Mouse (Mus musculus): Measurements from ENCODE around the gene Nkd1.

Gene Nkd1

DNA sequence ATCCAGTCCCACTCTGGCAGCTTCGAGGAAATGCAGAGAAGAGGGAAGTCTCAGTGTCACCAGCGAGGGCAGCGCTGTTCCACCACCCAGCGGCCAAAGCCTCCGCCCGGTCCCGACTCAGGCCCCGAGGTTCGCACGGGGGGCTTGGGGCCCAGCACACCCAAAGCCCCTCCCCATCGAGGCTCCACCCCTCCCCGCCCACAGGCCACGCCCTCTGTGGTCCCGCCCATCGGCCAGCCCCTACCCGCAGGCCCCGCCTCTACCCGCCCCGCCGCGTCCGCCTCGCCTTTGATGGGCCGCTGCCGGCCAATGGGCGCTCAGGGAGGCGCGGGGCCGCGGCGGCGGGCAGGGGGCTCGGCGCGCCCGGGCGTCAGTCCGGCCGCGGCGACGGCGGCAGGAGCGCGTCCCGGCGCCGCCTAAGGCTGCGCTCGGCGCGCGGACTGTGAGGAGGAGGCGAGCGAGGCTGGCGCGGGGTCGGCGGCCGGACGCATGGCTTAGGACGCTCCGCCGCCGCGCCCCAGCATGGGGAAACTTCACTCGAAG, at the start of gene Nkd1:
TSS of gene Nkd1 (plus strand) at position 370 of the 543 bp plus-strand sequence.
- peak; percentile 54 for DNase-seq (ENCODE audit: low read depth)

DNA sequence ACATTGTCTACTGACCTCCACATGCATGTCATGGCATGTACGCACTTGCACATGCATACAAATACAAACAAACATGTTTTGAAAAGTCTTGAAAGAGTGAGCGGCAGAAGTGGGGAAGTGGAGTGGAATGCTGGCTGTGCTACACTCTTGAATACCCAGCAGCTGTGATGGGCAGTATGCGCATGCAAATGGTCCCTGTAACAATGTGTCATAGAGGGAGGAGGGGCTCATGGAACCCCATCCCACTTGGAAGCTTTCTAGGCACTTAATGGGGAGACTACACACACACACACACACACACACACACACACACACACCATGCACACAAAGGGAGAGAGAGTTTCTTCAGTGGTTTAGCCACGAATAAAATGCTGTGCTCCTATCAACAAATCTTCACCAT, 39.9 kb upstream of the Nkd1 start:
- DNase-seq (ENCODE audit: low read depth), result no peak

DNA sequence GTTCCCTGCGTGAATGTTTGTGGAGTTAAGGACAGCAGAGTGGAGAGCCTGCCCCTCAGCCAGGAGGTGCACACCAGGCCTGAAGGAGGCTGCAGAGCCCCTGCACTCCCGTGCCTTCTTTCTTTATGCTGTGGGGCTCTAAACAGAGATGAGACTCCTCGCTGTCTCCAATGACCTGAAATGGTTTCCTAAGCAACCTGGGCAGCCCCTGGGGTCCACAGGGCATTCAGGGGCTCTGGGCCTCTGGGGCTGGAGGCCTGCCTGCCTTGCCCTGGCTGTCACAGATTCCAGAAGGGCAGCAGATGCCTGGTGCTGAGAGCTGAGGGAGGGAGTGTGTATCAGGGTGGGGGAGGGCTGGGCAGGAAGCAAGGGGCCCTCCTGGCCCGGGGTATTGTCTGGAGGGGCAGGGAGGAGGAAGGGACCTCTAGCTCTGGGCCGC, 32.7 kb upstream of the Nkd1 start:
- DNase-seq (ENCODE audit: low read depth), result no peak

DNA sequence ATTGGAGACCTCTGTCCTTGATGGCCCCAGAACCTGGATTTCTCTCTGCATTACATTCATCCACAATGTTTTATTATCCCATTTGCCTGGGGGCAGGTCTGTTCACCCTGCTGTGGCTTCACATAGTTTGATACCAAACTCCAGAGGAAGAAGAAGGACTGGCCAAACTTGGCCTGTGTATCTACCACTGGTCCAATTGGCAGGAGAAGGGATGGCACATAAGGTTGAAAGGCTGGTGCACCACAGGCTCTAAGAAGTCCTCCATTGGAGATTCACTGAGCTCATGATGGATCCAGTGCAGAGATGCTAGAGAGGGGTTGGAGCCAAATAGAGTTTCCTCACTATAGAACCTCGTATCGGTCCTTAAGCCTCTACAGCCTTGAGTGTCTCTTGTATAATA, 27.1 kb upstream of the Nkd1 start:
- no peak for DNase-seq (ENCODE audit: low read depth)

DNA sequence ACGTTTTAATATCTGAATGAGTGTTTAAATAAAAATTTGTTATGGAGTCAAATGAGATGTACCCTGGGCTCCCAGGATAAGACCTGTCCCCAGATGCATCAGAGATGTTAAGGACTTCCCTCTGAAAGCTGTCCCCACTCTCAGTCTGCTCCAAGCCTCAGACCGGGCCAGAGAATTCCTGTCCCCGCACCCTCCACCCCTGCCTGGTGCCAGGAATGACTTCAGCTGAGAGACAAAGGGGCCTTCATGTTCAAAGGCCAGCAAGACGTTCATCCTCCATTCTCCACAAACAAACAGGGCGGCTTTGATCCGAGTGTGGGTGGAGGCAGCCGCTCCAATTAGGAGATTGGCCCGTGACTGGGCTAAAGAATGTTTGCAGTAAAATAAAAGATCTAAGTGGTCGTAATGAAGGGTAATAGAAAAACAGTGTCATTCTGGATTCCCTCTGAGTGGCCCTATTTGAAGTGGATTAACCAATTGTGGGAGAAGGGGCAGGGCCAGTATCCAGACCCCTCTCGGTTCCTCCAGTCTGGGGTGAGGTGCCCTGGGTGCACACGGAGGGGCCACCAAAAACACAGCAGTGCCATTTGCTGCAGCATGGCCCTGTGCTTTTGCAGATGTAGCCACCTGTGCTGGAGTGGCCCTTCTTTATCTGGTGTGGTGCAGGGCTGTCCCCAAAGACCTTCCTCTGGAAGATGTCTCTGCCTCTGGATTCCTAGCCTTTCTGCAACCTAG, 25.9 kb upstream of the Nkd1 start:
- no peak for DNase-seq (ENCODE audit: low read depth)

DNA sequence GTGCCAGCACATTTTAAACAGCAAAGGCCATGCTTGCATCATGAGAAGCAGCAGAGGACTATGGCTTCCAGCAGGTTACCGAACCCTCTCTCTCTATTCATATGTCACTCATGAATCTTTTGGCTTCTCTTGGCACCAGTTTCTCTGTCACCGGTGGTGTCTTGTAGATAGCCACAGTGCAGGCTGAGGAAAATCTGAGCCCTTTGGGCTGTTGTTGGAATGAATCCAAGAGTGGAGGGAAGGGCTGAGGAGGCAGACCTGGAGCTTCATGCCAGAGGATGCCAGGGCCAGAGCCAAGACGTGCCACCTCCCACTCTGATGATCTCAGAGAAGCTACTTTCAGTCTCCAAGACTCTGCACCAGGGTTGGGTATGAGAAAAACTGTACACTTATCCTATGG, 19.0 kb upstream of the Nkd1 start:
- DNase-seq (ENCODE audit: low read depth), result no peak

DNA sequence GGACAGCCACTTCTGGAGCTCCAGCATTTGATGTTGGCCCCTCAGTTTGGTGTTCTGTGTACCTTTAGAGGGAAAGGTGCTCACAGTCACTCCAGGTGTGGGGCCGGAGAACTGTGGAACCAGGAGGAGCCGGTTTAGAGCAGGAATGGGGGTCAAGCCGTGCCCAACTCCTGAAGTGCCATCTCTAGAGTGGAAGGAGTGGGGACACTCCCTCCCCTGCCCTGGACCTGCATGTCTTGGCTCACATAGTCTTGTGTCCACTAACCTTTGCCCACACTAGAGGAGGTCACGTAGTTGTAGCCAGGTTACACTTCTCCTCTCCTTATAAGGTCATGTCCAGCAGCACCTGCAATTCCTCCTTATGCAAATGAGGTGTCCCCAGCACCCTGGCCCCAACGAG, 14.2 kb upstream of the Nkd1 start:
- no peak for DNase-seq (ENCODE audit: low read depth)

DNA sequence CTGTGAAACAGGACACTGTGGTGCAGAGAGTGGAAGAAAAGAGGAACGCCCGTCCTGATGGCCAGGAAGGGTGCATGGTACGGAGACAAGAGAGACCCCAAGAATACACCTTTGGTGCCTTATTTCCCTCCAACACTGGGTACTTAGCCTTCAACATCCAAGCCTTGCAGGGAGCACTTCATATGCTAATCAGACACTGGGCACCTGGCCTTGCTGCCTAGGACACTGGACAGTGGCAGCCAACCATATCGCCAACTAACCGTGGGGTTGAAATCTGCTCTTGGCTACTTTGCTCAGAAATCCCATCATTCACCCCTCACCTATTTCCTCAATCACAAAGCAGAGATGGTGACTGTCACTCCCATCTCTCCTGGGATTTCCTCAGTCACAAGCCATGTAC, 10.1 kb upstream of the Nkd1 start:
- no peak for DNase-seq (ENCODE audit: low read depth)

DNA sequence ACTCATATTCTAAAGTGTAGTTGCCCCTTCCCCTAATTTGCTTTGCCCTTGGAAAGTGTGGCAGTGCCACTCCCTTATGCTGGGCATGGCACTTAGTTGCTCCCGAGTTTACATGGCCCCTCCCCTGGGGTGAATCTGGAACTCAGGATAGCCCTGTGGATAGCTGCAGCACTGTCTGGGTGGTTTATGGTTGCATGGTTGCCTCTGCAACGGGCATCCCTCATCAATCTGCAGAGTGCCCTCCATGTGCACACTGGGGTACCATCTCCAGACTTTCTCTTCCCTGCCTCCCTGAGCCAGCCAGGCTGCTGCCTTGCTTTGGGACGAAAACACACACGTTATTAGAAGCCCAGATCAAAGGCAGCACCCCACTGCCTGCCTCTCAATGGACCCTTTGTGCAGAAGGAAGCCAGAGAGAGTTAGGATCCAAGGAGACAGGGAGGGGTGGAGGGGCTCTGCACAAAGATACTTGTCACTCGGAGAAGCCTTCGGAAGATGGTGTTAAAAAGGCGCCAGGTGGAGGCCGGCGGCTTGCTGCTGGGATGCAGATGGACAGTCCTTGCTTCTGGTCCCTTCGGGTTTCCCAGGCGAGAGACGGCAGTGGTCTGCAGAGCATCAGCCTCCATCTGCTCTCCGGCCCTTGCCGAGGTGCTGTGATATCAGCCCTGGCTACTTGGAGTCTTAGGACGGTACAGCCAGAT, 8.9 kb upstream of the Nkd1 start:
- DNase-seq (ENCODE audit: low read depth), result no peak

DNA sequence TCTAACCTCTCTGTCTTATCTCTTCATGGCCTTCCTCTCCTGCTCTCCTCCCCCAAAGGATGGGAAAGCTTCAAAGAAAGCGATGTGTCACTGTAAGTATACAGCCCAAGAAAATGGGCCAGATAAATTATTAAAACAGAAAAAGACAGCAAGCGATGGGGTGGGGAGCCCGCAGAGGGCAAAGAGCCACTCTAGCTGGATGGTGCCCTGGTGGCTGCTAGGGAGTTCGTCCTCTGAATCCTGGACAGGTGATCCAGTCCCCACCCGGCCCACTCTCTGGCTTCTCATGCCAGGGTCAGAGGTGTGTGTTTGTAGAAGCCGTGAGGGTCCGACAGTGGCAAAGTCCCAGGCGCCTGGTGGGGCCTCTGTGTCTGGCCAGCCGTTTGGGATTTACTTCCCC, 3.1 kb upstream of the Nkd1 start:
- no peak for DNase-seq (ENCODE audit: low read depth)

DNA sequence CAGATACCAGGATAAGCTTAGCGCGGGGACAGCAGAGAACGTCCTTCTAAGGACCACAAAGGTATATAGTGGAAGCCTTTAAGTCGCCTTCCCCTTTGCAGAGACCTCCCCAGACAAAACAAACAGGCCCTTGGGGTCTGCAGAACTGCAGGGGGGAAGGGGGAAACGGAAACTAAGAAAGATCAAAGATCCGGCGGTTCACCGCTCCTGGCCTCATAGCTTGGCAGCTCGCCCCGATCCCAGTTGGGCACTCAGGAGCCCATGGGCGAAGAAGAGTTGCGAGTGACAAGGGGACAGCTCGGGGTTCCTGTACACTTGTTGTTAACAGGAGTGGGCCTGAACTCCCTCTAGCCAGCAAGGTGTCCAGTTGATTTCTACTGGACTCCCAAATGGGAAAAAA, 773 bp upstream of the Nkd1 start:
- peak; percentile 6 for DNase-seq (ENCODE audit: low read depth)

DNA sequence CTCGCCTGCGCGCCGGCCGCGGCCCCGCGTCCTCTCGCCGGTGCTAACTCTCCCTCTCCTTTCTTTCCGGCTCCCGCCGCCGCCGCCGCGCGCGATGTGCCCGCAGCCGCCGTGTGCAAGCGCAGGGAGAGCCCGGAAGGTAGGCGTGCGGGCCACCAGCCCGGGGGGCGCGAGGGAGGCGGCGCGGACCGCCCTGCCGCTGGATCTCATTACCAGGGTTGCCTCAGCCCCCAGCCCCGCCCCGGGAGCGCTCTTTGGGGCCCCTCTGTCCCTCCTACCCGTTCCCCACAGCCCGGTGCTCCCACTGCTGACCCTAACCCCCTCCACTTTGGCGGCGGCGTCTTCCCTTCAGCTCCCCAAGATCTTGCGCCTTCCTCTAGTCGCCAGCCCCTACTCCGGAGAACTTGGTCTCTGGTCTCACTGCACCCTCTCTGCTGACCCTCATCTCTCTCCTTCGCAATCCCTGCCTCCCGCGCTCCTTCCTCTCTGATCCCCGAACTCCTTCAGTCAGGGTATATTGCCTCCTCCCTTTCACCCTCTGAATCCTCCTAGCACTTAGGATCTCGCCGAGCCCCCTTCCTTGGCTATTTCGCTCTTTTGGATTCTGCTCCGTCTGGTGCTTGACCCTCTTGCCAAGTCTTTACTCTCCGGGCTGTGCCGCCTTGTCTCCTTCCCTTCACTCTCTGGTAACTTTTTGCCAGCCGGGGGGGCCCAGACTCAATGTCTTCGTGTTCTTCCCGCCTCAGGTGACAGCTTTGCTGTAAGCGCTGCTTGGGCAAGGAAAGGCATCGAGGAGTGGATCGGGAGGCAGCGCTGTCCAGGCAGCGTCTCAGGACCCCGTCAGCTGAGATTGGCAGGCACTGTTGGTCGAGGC, 624 bp downstream of the Nkd1 start:
- DNase-seq (ENCODE audit: low read depth), result peak; percentile 29

DNA sequence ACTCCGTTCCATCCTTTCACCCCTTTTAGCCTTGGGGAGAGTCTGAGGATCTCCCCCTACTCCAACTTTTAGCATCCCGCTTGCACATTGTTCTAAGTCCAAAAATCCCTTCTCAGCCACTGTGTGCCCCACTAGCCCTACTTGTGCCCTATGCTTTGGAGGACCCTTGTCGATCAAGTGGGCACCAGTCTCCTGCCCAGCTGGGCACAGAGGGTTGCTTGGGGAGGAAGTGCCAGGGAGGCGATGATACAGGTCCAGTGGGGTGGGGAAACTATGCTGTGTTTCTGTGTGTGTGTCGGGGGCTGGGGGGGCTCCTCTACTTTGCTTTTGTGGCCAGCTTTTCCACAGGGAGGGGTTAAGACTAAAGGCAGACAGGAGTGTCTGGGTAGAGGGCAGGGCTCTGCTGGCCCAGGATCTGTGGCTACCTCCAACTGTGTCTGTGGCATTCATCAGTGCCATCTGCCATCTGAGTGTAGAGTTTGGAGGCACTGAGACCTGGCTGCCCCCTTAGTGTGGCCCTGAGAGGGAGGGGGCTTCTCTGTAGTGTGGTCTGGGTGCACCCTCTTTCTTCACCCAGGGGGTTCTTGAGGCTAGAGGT, 1.4 kb downstream of the Nkd1 start:
- DNase-seq (ENCODE audit: low read depth), result no peak

DNA sequence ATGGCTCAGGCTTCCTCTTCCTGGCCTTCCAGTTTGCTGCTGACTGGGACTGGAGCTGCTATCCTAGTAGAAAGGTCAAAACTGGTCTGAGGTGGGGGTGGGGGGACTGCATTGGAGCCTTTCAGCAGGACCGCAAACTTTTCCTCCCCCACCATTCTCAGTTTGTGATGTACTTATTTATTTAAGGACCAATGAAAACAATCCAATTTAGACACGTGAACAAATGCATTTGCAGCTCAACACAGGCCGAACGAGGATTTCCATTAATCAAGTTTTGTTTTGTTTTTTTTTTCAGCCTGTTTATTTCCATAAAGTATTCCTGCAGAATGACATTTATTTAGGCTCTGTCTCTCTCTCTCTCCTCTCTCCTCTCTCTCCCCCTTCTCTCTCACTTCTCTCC, 2.5 kb downstream of the Nkd1 start:
- DNase-seq (ENCODE audit: low read depth), result no peak

DNA sequence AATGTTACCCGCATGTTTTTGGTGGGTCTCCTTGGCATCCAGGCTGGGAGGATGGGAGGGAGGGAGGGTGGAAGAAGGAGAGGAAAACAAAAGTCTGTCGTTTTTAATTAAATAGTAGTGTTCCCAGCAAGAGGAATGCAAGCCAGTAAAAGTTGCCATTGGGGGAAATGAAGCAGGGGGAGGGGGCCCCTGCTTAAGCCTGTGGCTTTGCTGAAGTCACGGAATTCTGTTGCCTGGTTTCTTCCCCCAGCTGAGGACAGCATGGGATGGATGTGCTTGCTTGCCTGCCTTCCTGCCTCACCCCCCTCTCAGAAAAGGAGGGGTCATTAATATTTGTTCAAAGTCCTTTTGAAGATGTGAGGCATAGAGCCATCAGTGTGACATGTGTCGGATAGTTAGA, 3.0 kb downstream of the Nkd1 start:
- no peak for DNase-seq (ENCODE audit: low read depth)

DNA sequence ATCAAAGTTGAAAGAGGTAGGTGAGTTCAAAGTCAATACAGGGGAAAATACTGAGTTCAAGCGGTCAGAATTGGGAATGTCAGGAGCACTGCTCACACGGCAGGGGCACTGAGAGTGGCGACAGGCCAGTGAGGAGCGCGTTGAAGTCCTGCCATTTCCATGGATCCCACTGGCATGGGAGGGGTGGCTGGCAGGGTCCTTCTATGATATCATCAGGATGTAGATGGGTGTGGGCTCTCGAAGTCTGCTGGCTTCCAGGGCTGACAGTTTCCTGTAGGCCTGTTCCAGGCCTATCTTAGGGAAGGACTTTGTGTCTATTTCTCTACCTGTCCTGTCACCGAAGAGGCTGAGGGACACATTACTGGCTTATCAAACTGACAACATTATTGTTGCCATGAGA, 3.7 kb downstream of the Nkd1 start:
- no peak for DNase-seq (ENCODE audit: low read depth)

DNA sequence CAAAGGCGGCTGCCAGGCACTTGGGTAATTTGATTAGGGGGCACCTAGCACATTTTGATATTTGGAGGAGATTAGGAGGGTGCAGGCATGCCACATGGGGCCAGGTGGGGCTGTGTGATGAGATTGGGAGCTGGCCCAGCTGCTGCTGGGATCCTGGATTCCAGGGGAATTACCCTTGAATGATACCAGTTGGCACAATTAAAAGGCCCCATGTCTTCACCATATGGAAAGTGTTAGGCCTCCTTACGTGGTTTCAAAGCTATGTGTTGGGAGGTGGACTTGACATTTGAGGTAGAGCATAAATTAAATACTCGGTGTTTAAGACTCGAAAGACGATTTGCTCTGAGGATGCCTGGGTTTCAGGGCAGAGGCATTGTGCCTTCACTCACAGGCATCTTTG, 5.1 kb downstream of the Nkd1 start:
- no peak for DNase-seq (ENCODE audit: low read depth)

DNA sequence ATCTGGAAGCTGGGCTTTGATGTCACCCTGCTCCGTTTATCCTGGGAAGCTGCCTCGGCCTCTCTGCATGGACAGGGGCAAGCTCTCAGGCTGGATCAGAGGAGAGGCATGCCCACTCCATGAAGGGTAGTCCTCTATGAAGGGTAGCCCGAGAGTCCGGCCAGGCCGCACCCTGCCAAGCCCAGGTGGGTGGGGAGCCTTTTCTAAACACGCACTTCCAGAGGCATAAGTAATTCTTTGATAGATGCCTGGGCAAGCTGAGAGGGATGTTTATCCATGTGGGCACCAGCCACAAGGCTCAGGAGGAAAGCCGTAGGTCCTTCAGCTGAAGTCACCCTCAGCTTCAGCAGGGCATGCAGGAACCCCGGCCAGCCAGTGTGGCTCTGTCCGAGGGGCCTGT, 7.0 kb downstream of the Nkd1 start:
- DNase-seq (ENCODE audit: low read depth), result no peak

DNA sequence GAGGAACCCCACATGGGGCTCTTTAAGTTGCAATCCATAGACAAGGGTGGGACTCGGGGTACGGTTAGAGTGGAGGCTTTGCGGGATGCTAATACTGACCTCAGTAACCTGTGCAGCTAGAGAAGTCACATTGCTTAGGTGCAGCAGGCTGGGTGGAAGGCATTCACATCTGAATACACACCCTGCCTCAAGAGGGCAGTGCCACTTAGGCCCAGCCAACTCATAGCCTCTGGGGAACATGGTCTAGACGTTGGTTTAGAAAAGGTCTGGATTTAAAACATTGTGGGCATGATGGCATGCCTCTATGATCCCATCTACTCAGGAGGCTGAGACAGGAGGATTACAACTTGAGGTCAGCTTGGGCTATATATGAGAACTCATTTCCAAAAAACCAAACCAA, 8.6 kb downstream of the Nkd1 start:
- DNase-seq (ENCODE audit: low read depth), result no peak

DNA sequence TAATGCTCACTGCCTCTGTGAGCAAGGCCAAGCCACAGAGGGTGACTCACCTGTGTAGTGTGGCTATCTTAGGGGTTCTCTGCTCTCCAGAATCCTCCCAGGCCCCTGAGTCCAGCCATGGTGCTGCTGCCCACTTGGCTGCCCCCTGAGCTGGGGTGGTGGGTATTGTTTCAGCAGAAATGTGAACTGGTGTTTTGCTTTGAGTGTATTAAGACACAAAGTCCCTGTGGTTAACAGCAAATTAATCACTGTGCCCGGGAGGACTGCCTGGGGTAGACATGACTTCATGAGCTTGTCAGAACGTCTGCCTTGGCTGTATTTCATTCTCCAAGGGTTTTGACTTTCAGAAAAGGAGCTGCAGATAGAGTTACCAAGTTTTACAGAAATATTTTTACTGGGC, 15.9 kb downstream of the Nkd1 start:
- DNase-seq (ENCODE audit: low read depth), result no peak

DNA sequence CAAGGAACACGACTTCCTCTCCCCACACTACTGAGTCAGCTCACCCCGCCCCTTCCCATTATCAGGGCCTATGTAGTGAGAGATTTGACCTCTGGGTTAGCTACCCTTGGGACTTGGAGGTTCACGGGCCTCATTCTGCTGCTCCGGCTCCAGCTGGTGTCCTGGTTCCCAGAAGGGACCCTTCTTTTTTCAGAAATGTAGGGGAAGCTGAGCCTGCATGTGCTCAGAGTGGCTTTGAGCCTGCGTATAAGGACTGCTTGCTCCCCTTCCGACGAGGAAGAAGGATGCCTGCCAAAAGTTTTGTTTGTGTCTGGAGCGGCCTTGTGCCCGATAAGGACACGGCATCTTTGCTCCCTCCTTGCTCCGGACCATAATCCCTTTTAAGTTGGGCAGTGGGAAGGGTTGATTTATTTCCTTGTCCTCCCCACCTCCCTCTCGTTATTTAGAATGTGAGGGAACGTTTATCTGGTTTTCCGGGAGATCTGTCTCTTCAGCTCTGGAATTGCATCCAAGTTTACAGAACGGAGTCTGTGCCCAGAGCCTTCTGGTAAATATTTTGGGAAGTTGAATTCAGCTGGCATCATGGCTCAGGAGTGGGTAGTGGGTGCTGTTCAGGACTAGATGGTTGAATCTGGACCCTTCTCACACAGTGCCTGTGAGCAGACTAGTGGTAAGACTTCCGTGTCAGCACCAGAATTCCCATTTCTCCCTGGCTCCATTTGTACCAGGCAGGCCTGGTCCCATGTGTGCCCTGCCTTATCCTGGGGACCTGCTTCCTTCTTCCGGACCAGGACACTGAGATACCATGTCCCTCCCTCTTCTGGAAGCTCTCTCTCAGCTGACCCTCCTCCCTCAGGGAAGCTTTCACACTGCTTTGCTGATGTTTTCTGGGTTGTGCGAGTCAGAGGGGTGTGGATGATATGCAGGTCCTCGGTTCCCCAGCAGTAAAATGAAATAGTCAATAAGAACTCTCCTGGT, 17.1 kb downstream of the Nkd1 start:
- DNase-seq (ENCODE audit: low read depth), result no peak
